19 mouse cellular contexts compared by ENCODE assay signal in the genomic region with DNA sequence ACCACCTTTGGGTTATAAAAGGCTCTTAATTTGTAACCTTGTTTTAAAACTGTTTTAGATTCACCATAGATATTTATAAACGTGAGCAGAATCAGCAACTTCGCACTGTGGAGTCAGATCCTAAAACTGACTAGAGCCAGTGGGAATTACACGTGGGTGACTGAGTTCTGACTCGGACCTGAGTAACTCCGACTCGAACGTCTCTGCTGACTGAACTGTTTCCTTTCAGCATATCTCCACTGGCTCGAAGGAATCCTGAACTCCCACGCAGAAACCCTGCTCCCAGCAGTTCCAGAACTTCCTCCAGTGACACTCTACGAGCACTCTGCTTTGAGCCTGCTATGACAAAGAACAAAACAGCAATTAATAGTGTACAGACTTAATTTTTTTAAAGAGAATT. TPM values are rescaled to one million over a fixed set of nuclear protein-coding genes. Genes with fewer than 3 reads are reported as not detected.
A peak's percentile ranks its signal among the peaks of the same experiment; 100 is the strongest.
DNase-seq lines count a peak whose midpoint lies in the region; ATAC-seq and TF ChIP-seq lines count a peak whose summit lies in the region.
"Had no signal": no experiment of that assay in that cellular context is flagged by ENCODE, and none has a peak within 500 bp of the region (broad histone marks: within the 10 kb centered on the region; RNA-seq: fewer than 3 reads in every experiment).

No protein-coding gene starts in this region.

- H3K4me3 ChIP-seq in left cerebral cortex, adult 2 months = no peak overlapping the region
- H3K4me3 ChIP-seq in liver, postnatal 0 days (ENCODE audit: low read depth, low read length) = no peak overlapping the region
- H3K4me3 ChIP-seq in lung, postnatal 0 days (ENCODE audit: low read depth, low read length) = no peak overlapping the region
- H3K4me3 ChIP-seq: embryonic facial prominence, embryonic 13.5 days; neural tube, embryonic 13.5 days; stomach, embryonic 15.5 days had no signal

- ATAC-seq in liver, postnatal 0 days = no peak
- ATAC-seq in lung, postnatal 0 days = no peak
- ATAC-seq: forebrain, postnatal 0 days; hindbrain, postnatal 0 days had no signal

- peaks cover 57% of the 10 kb centered on the region for H3K36me3 ChIP-seq in liver, postnatal 0 days (replicated peaks; ENCODE audit: insufficient read depth, low read length)
- peaks cover 35% of the 10 kb centered on the region for H3K36me3 ChIP-seq in lung, postnatal 0 days (ENCODE audit: insufficient read depth, low read length)

- H3K9me3 ChIP-seq in liver, postnatal 0 days (ENCODE audit: low read length) = no peaks in the 10 kb centered on the region
- H3K9me3 ChIP-seq in lung, postnatal 0 days (ENCODE audit: low read length) = no peaks in the 10 kb centered on the region
- H3K9me3 ChIP-seq: embryonic facial prominence, embryonic 13.5 days; neural tube, embryonic 13.5 days; stomach, embryonic 15.5 days had no signal

- H3K4me2 ChIP-seq in liver, postnatal 0 days (ENCODE audit: low read depth, low read length) = no peak overlapping the region
- no peak overlapping the region for H3K4me2 ChIP-seq in lung, postnatal 0 days (replicated peaks; ENCODE audit: low read depth, low read length)
- H3K4me2 ChIP-seq: embryonic facial prominence, embryonic 13.5 days; heart, embryonic 11.5 days; neural tube, embryonic 13.5 days; stomach, embryonic 15.5 days had no signal

- TF ChIP-seq CTCF in left cerebral cortex, adult 2 months (IDR thresholded peaks at IDR 0.05) = no peak
- no peak for TF ChIP-seq CTCF in liver, postnatal 0 days (IDR thresholded peaks at IDR 0.05; ENCODE audit: low read depth)
- no peak for TF ChIP-seq CTCF in lung, postnatal 0 days (IDR thresholded peaks at IDR 0.05)

- peak; percentile 16 for DNase-seq in heart, postnatal 4 days
- DNase-seq in heart, adult 18-20 months = no peak
- peak; percentile 23 to 33 for DNase-seq in left cerebral cortex, adult 2 months (ENCODE audit: extremely low spot score in 1 of 2, low spot score in 2 of 2)
- no peak for DNase-seq in left cerebral cortex, adult 11 months (ENCODE audit: low spot score)
- peak; percentile 50 for DNase-seq in testis, postnatal 14 days (ENCODE audit: low spot score)
- no peak for DNase-seq in testis, postnatal 10 days (ENCODE audit: low spot score)
- DNase-seq in liver, postnatal 0 days = no peak
- DNase-seq in lung, postnatal 0 days (ENCODE audit: low spot score) = no peak
- DNase-seq: cerebellum, adult 9-11 months; forebrain, postnatal 0 days; gastrocnemius, postnatal 25 days; kidney, adult 9 months; lung, postnatal 36 days; thymus, postnatal 14 days had no signal

- H3K27ac ChIP-seq in left cerebral cortex, adult 2 months = no peak overlapping the region
- no peak overlapping the region for H3K27ac ChIP-seq in liver, postnatal 0 days (ENCODE audit: low read depth)
- H3K27ac ChIP-seq in lung, postnatal 0 days (ENCODE audit: low read length) = no peak overlapping the region
- H3K27ac ChIP-seq: embryonic facial prominence, embryonic 13.5 days; hindbrain, postnatal 0 days; neural tube, embryonic 13.5 days; stomach, embryonic 15.5 days had no signal

- H3K27me3 ChIP-seq in liver, postnatal 0 days (ENCODE audit: insufficient read depth, low read length) = no peaks in the 10 kb centered on the region
- no peaks in the 10 kb centered on the region for H3K27me3 ChIP-seq in lung, postnatal 0 days (replicated peaks; ENCODE audit: insufficient read depth, low read length)
- H3K27me3 ChIP-seq: embryonic facial prominence, embryonic 13.5 days; neural tube, embryonic 13.5 days; stomach, embryonic 15.5 days had no signal

- whole genome bisulfite sequencing in liver, postnatal 0 days (ENCODE audit: insufficient replicate concordance) = 87% methylated on average over 10 of the region's 10 CpGs
- 85% methylated on average over 10 of the region's 10 CpGs for WGBS in lung, postnatal 0 days

- no peaks in the 10 kb centered on the region for H3K4me1 ChIP-seq in liver, postnatal 0 days (ENCODE audit: insufficient read depth)
- H3K4me1 ChIP-seq in lung, postnatal 0 days (ENCODE audit: insufficient read depth, low read depth, low read length) = no peaks in the 10 kb centered on the region
- H3K4me1 ChIP-seq: embryonic facial prominence, embryonic 13.5 days; neural tube, embryonic 13.5 days; stomach, embryonic 15.5 days had no signal

- no peak overlapping the region for H3K9ac ChIP-seq in liver, postnatal 0 days (replicated peaks)
- H3K9ac ChIP-seq in lung, postnatal 0 days (replicated peaks; ENCODE audit: low read depth) = no peak overlapping the region
- H3K9ac ChIP-seq: embryonic facial prominence, embryonic 13.5 days; forebrain, postnatal 0 days; neural tube, embryonic 13.5 days; stomach, embryonic 15.5 days had no signal

- intact Hi-C loops in left cerebral cortex, adult 2 months (cut with DNase I) = loop anchor here (2.0 kb wide), 1 partner anchor 46 kb away; no protein-coding TSS in a partner anchor

- no peak for TF ChIP-seq EP300 in liver, postnatal 0 days (IDR thresholded peaks at IDR 0.05; ENCODE audit: low read depth)
- no peak for TF ChIP-seq EP300 in lung, postnatal 0 days (IDR thresholded peaks at IDR 0.05)

RNA-seq across cellular contexts. Expression of gene Heatr5a, which starts 18.8 kb away (rescaled TPM):
- 10 to 100 TPM; 21.3 to 24.6 TPM for total RNA-seq in heart, postnatal 4 days (2021)
- 10 to 100 TPM; 20.7 to 21.0 TPM for total RNA-seq in heart, adult 18-20 months (2021)
- 1 to 10 TPM; 7.5 to 8.9 TPM for total RNA-seq in left cerebral cortex, adult 2 months (2021)
- polyA plus RNA-seq in liver, postnatal 0 days (2015; fragmentation: Nextera tagmentation; extraction: Ambion mirVana) = 1.6 and 2.6 TPM in 2 replicates
- 5.0 and 5.4 TPM in 2 replicates for polyA plus RNA-seq in lung, postnatal 0 days (2015; fragmentation: Nextera tagmentation; extraction: Ambion mirVana)

RNA-seq across cellular contexts. Expression of gene Dtd2, which starts 54.0 kb away (rescaled TPM):
- 1 to 10 TPM; 8.6 to 8.7 TPM for total RNA-seq in heart, postnatal 4 days (2021)
- total RNA-seq in heart, adult 18-20 months (2021) = 1 to 10 TPM; 5.8 to 6.7 TPM
- 10 to 100 TPM in 1 of 2 experiments, 1 to 10 TPM in 1; 8.5 to 12.2 TPM for total RNA-seq in left cerebral cortex, adult 2 months (2021)
- 19.7 and 20.0 TPM in 2 replicates for polyA plus RNA-seq in liver, postnatal 0 days (2015; fragmentation: Nextera tagmentation; extraction: Ambion mirVana)
- 18.2 and 20.1 TPM in 2 replicates for polyA plus RNA-seq in lung, postnatal 0 days (2015; fragmentation: Nextera tagmentation; extraction: Ambion mirVana)

Comparison
In these comparisons a context has a peak if more than half of its experiments do, and no peak if none do; other contexts are left out.
1. DNase-seq: peak in heart, postnatal 4 days (single experiment), left cerebral cortex, adult 2 months (2 of 2) and testis, postnatal 14 days (single experiment); none in heart, adult 18-20 months (0 of 2), left cerebral cortex, adult 11 months (single experiment), testis, postnatal 10 days (single experiment), liver, postnatal 0 days (single experiment) and lung, postnatal 0 days (single experiment).